Mouse (Mus musculus) gastrocnemius, postnatal 25 days (tissue): ENCODE measurements at regions not wholly inside any gene's neighbourhood (a gene's known extent, or its start where the extent isn't known, plus 50 kb on each side); places are given as distances from the start of the nearest gene placed in this dataset.

Experiments
- DNase-seq: peaks from one replicate; pipeline ENCODE4 v3.0.0; 2022

DNA sequence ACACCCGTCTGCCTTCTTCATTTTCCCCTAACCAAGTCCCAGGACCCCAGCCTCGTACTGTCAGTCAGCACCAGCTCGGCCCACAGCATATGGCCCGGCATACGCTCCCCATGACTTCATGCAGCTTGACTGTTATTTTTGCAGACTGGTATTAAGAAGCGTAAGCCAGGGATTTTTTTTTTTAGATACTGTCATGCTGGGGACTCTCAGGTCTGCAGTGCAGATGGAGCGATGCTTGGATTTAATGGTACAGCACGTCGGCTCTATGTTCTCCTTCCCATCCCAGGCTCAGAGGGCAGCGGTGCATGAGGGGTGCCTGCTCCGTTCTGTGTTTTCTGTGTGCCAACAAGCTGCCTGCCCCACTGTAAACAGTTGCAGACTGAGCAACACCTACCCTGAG is 231.4 kb upstream of the Rgma start:
- DNase-seq, result no peak

GRCm38 (mm10) chr7:73144846-73145245 is 230.5 kb upstream of the Rgma start:
- DNase-seq, result no peak

DNA sequence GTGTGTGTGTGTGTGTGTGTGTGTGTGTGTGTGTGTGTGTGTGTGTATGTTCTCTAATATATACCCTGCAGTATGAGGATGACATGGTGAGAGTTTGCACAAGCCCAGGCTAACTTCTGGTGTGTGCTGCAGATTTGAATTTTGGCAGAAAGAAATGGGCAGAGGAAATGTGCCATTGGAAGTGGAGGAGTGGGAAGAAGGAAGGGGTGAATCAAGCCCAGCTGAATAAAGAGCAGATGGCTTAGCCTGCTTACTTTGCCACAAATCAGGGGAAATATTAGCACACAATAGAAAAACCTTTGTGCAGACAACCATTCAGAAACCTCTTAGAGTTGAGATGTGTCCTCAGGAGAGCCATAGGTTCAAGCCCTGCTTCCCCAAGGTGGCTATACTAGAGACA is 228.1 kb upstream of the Rgma start:
- no peak for DNase-seq

DNA sequence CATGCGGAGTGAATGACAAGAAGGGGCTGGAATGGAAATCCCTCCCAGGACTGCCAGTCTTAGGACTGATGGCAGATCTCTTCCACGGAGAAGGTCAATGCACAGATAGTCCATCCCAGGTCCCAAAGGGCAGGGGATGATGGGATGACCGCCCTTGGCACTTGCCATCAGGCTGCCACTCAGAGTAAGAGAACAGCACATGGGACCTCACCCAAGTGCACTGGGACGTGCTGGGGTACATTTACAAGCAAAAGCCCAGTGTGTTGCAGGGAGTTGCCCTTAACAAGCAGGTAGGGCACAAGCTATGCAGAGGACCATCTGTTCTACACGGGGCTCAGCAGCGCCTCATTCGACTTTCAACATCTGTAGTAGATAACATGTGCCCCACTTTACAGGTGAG is 224.9 kb upstream of the Rgma start:
- DNase-seq, result no peak

DNA sequence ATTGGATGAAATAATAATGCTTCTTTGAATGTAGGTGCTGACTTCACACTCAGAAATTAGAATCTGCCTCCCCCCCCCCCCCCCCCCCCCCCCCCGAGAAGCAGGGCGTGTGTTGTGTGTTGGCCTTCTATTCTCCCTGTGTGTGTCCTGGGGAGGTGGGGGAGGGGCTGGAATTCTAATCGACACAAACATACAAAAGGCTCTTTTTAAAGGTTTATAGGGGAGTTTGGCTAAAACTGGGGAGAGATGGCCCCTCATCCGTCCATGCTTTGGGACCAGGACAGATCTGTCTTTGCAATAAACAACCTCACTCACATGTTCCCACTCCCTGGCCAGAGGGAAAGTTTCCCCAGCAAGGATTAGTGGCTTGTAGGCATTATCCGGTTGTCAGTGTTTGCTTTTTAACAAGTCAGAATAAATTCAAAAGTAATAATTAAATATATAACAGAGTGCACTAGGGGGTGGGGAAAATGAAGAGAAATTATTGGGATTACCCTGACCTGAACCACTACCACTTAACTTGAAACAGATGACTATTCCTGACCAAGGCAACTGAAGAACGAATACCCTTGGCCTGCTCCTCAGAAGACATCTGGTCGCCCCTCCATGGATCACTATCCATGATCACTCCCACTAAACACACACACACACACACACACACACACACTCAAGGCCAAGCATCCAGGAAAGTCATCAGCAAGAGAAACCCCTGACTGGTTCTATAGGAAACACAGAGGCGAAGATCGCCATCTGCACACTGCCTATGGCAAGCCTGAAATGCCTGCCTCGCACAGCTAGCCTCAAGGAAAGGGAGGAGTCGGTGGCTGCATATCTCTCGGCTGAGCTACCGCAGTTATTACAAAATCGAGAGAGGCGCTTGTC is 223.5 kb upstream of the Rgma start:
- DNase-seq, result no peak

DNA sequence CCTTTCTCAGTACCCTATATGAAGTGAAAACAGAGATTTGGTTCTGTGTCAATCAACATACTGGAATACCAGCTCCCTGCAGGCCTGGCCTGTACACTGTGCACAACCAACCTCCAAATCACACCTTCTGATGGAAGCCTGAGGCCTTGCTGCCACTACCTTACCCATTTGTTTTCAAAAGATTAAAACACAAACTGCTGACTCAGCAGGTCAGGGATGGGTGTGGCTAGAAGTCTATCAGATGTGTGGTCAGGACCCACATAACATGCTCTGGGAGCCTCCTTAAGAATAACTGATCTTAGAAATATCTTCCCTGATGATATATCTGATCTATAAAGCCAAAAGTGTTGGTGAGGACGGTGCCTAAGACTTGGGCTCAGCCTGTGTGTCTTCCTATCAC is 221.6 kb upstream of the Rgma start:
- DNase-seq, result no peak

DNA sequence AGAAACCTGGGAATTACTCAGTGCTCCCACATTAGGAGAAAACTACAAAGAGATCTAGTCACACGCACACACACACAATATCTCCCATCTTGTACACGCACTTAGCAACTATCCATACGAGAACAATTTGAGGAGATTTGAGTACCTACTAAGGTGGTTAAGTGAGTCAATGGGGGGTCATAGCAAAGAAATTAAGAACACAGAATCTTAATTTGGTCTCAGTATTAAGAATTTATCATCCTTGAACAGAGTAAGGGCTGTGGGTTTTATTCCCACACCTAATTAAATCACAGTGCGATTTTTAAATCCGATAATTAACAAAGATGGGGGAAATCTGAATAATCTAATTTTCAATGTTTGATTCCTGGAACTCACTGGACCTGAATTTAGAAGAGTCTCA is 216.5 kb upstream of the Rgma start:
- no peak for DNase-seq

DNA sequence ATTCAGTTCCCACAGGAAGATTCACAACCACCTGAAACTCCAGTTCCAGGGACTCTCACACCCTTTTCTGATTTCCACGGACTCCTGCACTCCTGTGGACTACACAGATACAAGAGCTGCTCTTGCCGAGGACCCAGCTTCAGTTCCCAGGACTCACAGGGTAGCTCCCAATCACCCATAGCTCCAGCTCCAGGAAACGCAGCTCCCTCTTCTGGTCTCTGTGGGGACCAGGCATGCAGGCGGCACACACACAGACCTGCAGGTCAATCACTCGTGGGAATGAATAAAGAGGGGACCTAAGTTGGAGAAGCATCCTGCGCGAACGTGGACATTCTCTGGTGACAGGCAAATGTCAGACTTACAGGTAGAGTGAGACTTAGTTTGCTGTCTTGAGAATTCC is 214.3 kb upstream of the Rgma start:
- no peak for DNase-seq

DNA sequence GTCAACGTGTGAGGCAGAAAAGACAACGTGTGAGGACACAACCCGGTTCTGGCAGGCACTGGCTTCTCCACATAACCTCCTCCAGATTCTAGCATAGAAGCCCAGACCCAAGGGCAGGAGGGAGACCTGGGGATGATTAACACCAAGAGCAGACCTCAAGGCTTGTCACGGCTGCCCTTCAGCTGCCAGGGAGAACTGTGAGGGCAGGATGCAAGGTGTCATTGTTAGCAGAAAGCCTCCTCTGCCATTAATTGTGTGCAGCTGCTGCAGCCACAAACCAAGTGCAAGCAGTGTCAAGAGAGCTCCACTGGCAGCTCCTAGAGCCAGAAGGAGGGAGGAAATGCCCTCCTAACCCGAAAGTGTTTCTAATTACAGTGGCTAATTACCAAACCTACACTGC is 211.6 kb upstream of the Rgma start:
- DNase-seq, result no peak

GRCm38 (mm10) chr7:73165521-73165920 is 209.8 kb upstream of the Rgma start:
- no peak for DNase-seq

- DNase-seq, result no peak
These were observed 205.9 kb upstream of the Rgma start for GRCm38 (mm10) chr7:73169416-73169815.

- DNase-seq, result no peak
These were observed 202.7 kb upstream of the Rgma start for GRCm38 (mm10) chr7:73172615-73173014.

DNA sequence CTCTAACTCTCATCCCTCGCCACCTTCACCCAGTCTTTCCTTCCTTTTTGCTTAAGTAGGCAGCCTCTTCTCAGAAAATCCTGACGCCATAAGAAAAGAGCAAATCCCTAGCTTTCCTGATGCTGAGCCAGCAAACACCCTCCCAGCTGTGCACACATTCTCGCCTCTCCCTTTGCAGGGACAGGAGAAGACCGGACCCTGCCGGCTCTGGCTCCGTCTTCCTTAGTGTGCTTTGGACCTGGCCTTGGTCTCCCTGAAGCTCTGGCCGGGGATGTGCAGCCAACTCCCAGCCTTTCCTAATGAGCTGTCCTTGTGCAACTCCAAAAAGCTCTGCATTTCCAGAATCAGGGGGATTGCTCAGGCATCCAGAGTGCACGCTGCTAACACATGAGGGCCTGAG is 191.5 kb upstream of the Rgma start:
- peak; percentile 79 for DNase-seq

DNA sequence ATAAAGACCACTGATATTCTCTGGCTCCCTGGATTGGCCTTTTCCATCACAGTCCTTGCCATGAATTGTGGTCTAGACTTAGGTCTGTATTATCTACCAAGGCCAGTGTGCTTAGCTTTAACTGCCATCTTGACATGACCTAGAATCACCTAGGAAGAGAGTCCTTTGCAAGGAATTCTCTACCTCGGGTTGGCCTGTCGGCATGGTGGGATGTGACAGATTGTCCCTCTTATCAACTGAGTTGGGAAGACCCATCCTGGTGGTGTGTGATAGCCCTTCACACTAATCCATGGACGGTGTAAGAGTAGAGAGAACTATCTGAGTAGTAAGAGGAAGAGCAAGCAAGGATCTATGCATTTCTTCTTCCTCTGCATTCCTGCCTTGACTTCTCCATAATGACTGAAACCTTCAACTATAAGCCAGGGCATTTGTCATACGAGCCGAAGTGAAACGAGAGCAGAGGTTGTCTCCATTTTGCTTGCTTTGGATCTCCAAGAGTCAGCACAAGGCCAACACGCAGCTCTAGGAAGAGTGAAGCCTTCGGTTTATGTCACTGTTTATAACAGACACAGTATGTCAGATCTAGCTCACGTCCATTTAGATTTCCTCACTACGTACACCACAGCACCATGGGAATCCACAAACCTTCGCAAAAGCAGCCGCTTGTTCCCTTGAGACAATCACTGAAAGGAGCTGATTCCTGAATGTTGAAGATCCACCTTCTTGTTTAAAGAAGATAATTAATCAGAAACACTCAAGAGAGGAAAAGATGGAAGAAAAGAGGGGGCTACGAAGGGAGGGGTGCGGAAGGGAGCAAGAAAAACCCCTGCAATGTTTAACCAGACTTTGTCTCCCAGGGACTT is 190.9 kb upstream of the Rgma start:
- DNase-seq, result no peak

DNA sequence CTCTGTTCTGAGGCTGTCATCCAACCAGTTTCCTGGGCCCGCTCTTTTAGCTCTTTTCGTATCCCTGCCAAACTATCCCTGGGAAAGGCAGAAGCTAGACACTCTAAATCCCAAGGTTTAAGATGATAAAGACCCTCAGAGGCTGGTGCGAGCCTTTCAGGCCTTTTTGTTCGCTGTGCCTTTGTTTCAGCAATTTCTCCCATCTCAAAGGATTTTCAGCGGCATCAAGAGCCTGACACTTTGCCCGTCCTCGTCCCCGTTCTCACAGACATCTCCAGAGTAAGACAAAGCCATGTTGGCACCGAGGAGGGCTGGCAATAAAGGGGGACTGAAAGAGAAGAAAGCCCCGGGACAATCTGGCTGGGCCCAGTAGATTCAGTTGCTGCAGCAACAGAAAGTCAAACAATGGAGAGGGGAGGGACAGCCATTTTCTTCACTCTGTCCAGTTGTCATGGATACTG is 190.2 kb upstream of the Rgma start:
- no peak for DNase-seq

DNA sequence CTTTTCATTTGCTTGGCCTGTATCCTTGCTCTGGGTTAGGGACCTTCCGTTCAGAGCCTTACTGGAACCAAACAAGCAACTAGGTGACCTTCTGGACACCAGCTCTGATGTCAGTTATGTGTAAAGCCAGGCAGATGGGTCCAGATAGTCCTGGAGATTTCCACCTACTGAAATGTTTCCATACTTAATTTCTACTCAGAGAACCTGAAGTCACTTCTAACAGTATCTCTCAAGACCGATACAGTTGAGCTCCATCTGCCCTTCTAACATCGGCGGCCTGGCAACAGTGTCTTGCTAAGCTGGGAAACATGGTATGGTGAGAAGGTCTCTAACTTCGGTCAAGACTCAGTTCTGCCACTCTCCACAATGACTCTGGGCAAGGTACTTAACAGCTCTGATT is 189.7 kb upstream of the Rgma start:
- no peak for DNase-seq

- peak; percentile 53 for DNase-seq
These were observed 188.8 kb upstream of the Rgma start for GRCm38 (mm10) chr7:73186501-73186900.

GRCm38 (mm10) chr7:73191388-73192278 is 183.7 kb upstream of the Rgma start:
- DNase-seq, result no peak

DNA sequence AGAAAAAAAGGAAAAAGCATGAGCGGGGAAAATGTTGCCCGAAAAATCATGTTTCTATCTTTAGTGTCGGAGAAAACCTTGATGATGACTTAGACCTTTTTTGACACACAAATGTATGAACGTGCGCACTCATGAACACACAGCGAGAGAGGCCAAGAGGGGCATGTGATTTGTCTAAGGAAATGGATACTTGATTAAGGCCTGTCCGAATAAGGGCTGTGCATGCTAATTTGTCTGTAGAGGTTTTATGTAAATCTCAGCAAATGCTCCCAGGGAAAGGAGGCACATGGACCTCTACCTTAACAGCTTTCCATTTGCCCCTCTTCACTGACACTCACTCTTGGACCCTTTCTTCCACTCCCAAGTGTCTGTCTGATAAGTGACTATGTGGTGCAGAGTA is 182.5 kb upstream of the Rgma start:
- no peak for DNase-seq

DNA sequence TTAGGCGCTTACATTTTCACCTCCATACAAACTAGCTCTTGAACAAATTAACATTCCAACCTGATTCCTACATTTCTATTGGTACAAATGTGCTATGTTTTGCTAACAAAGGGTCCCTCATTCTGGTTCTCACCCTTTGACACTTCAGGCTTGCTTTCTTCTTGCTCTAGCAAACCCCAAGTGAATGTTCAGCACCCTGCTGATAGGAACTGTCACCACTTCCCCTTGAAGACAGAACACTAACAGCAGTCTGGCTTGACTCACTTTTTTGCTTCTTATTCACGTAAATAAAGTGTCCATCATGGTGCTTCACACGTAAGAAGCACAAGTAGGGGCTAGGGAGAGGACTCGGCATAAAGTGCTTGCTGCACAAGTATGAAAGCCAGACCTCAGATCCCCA is 180.0 kb upstream of the Rgma start:
- DNase-seq, result no peak

GRCm38 (mm10) chr7:73196851-73197531 is 178.3 kb upstream of the Rgma start:
- no peak for DNase-seq

GRCm38 (mm10) chr7:73198069-73198468 is 177.2 kb upstream of the Rgma start:
- no peak for DNase-seq
